Mouse (Mus musculus): ENCODE data around the gene Riok1.

Gene Riok1

GRCm38 (mm10) chr13:38064854-38065663, 28.3 kb downstream of the Riok1 start:
- DNase-seq (ENCODE audit: low spot score), result peak; percentile 45

GRCm38 (mm10) chr13:38070945-38071344, 34.1 kb downstream of the Riok1 start:
- no peak for DNase-seq (ENCODE audit: low spot score)

GRCm38 (mm10) chr13:38073374-38074307, 36.8 kb downstream of the Riok1 start:
- DNase-seq (ENCODE audit: low spot score), result no peak

GRCm38 (mm10) chr13:38074404-38074803, 37.6 kb downstream of the Riok1 start:
- DNase-seq (ENCODE audit: low spot score), result no peak

- no peak for DNase-seq (ENCODE audit: low spot score)
Observed at GRCm38 (mm10) chr13:38077113-38077512, 40.3 kb downstream of the Riok1 start.

- no peak for DNase-seq (ENCODE audit: low spot score)
Observed at GRCm38 (mm10) chr13:38078836-38079235, 42.0 kb downstream of the Riok1 start.

GRCm38 (mm10) chr13:38079366-38079765, 42.6 kb downstream of the Riok1 start:
- DNase-seq (ENCODE audit: low spot score), result no peak

- DNase-seq (ENCODE audit: low spot score), result no peak
Observed at GRCm38 (mm10) chr13:38080014-38080413, 43.2 kb downstream of the Riok1 start.

- DNase-seq (ENCODE audit: low spot score), result no peak
Observed at GRCm38 (mm10) chr13:38080725-38081124, 43.9 kb downstream of the Riok1 start.

- DNase-seq (ENCODE audit: low spot score), result no peak
Observed at GRCm38 (mm10) chr13:38081161-38081560, 44.4 kb downstream of the Riok1 start.

- DNase-seq (ENCODE audit: low spot score), result no peak
Observed at GRCm38 (mm10) chr13:38086711-38087110, 49.9 kb downstream of the Riok1 start.

GRCm38 (mm10) chr13:38088008-38088407, 51.2 kb downstream of the Riok1 start:
- DNase-seq (ENCODE audit: low spot score), result no peak

- no peak for DNase-seq (ENCODE audit: low spot score)
Observed at GRCm38 (mm10) chr13:38089449-38089848, 52.7 kb downstream of the Riok1 start.

GRCm38 (mm10) chr13:38089871-38090270, 53.1 kb downstream of the Riok1 start:
- no peak for DNase-seq (ENCODE audit: low spot score)

GRCm38 (mm10) chr13:38096207-38096606, 59.4 kb downstream of the Riok1 start:
- DNase-seq (ENCODE audit: low spot score), result no peak

GRCm38 (mm10) chr13:38103406-38103805, 66.6 kb downstream of the Riok1 start:
- peak; percentile 16 for DNase-seq (ENCODE audit: low spot score)

GRCm38 (mm10) chr13:38104501-38104900, 67.7 kb downstream of the Riok1 start:
- DNase-seq (ENCODE audit: low spot score), result no peak

- no peak for DNase-seq (ENCODE audit: low spot score)
Observed at GRCm38 (mm10) chr13:38109081-38109480, 72.3 kb downstream of the Riok1 start.

Data from layer of hippocampus, adult 11-12 months (tissue).